Mouse (Mus musculus) embryonic facial prominence, embryonic 12.5 days (tissue): Measurements from ENCODE around the gene Ajm1. TPM values are rescaled to one million over a fixed set of nuclear protein-coding genes. Genes with fewer than 3 reads are reported as not detected.

Source experiments
- ATAC-seq: fragments of 200-750 bp; cut with Nextera tagmentation; 2 replicates; pipeline ENCODE4 v1.8.0; 2017; ENCODE audit not compliant: insufficient number of reproducible peaks, insufficient read depth, low FRiP score, low TSS enrichment
- H3K27ac ChIP-seq: fragments of 300-500 bp; sonication (generic); 2 replicates; pipeline ENCODE4 v1.5.1; 2016; ENCODE audit warnings: mild to moderate bottlenecking
- H3K27me3 ChIP-seq: fragments of 300-500 bp; sonication (generic); 2 replicates; pipeline ENCODE4 v1.6.1; 2016; ENCODE audit warnings: mild to moderate bottlenecking, moderate library complexity
- H3K36me3 ChIP-seq: fragments of 300-500 bp; sonication (generic); 2 replicates; pipeline ENCODE4 v1.6.1; 2016; ENCODE audit warnings: mild to moderate bottlenecking
- H3K4me1 ChIP-seq: fragments of 300-500 bp; sonication (generic); 2 replicates; pipeline ENCODE4 v1.6.1; 2016
- H3K4me2 ChIP-seq: fragments of 300-500 bp; sonication (generic); replicated peaks from 2 replicates; pipeline ENCODE4 v1.6.1; 2016; ENCODE audit warnings: mild to moderate bottlenecking, moderate library complexity
- H3K4me3 ChIP-seq: fragments of 300-500 bp; sonication (generic); 2 replicates; pipeline ENCODE4 v1.5.1; 2016; ENCODE audit warnings: mild to moderate bottlenecking
- H3K9ac ChIP-seq: fragments of 300-500 bp; sonication (generic); 2 replicates; pipeline ENCODE4 v1.6.1; 2016; ENCODE audit warnings: mild to moderate bottlenecking, moderate library complexity
- H3K9me3 ChIP-seq: fragments of 300-500 bp; sonication (generic); 2 replicates; pipeline ENCODE4 v1.6.1; 2016; ENCODE audit warnings: mild to moderate bottlenecking, moderate library complexity
- WGBS: fragments of 180-500 bp; shearing (Covaris S2); methylation state at CpG from one replicate; pipeline ENCODE4 v1.1.7; 2016; 5-methylcytosine and 5-hydroxymethylcytosine counted together
- polyA plus RNA-seq: library from polyadenylated mRNA; unstranded; fragments of >200 nt; fragmentation: Nextera tagmentation; extraction: Ambion mirVana; gene quantifications from 2 replicates; pipeline ENCODE4 v1.2.1, GENCODE M21; 2016

Gene Ajm1
- 0.20 and 0.24 TPM in 2 replicates for polyA plus RNA-seq

GRCm38 (mm10) chr2:25581294-25581864, at the start of gene Ajm1:
Gene Ajm1 (minus strand): TSS chr2:25581757.
- Histone ChIP-seq H3K4me2 (peak within 1 kb of the TSS; percentile 61), H3K27ac (no peak within 1 kb of the TSS), H3K27me3 (peaks cover 51% of the 10 kb centered on the region), H3K36me3 (peaks cover 36% of the 10 kb centered on the region), H3K9me3 (no peaks in the 10 kb centered on the region), H3K4me3 (peak within 1 kb of the TSS; percentile 35), H3K4me1 (peaks cover 41% of the 10 kb centered on the region), H3K9ac (no peak within 1 kb of the TSS)
- ATAC-seq: peak; percentile 70
- 6% methylated on average over 19 of the region's 19 CpGs for WGBS

DNA sequence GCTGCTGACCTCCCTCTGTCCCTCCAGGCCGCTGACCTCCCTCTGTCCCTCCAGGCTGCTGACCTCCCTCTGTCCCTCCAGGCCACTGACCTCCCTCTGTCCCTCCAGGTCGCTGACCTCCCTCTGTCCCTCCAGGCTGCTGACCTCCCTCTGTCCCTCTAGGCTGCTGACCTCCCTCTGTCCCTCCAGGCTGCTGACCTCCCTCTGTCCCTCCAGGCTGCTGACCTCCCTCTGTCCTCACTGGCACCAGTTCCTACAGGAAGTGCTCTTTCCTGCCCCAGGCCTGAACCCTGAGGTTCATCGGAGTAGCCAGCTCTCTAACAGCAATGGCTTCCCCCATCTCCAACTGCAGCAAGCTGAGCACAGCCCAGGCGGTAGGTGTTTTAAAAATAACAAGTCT, 47.2 kb upstream of the Ajm1 start:
- H3K27me3 ChIP-seq: no peaks in the 10 kb centered on the region

DNA sequence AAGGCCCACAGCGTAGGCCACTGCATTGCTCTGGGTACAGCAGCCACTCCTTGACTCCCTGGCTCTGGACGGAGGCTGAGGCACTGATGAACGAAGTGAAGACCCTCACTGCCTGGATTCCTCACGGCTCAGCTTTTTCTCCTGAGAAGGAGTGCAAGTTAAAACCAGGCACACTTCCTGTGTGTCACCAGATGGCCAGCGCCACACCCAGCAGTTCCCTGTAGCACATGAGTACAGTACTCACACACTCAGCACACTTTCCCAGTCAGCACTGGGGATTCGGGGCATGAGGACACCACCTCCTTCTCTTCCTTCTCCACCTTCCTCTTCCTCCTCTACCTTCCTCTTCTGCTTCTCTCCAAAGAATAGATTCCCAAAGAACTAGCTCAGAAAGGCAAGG, 46.3 kb upstream of the Ajm1 start, which contains the start of gene Fcna:
Fcna (minus strand) TSS at position 220 of the 400 bp plus-strand sequence.
- WGBS: 70% methylated on average over 6 of the region's 6 CpGs
- no peaks in the 10 kb centered on the region for H3K36me3 ChIP-seq
- no peak for ATAC-seq
- H3K4me3 ChIP-seq: no peak within 1 kb of the TSS
- H3K27me3 ChIP-seq: no peaks in the 10 kb centered on the region
- no peak within 1 kb of the TSS for H3K27ac ChIP-seq
- no peak within 1 kb of the TSS for H3K9ac ChIP-seq
- H3K4me1 ChIP-seq: no peaks in the 10 kb centered on the region
- H3K4me2 ChIP-seq: no peak within 1 kb of the TSS
- no peaks in the 10 kb centered on the region for H3K9me3 ChIP-seq

More for the DNA sequence above, 47.2 kb upstream of the Ajm1 start:
- H3K4me2 ChIP-seq: no peak overlapping the region
- no peak for ATAC-seq
- H3K9me3 ChIP-seq: no peaks in the 10 kb centered on the region
- H3K36me3 ChIP-seq: no peaks in the 10 kb centered on the region
- no peaks in the 10 kb centered on the region for H3K4me1 ChIP-seq
- 37% methylated on average over 4 of the region's 4 CpGs for WGBS
- H3K27ac ChIP-seq: no peak overlapping the region
- H3K9ac ChIP-seq: no peak overlapping the region
- H3K4me3 ChIP-seq: no peak overlapping the region

DNA sequence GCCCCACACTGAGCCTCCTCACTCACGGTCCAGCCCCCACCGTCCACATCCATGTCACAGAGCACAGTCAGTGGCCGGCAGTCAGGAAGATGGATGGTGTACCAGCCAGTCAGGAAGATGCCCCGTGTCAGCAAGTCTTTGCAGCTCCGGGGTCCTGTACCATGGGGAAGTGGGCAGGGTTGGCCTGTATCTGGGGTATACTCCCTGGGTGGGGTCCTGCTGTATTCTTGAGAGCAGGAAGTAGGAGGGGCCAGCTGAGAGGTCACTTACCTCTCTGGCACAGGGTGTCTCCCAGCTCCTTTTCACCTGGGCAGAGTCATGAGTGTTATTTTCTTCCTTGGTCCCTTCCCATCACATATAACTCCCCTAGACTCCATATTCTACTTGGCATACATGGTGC, 44.4 kb upstream of the Ajm1 start:
- WGBS: 59% methylated on average over 5 of the region's 5 CpGs
- Histone ChIP-seq H3K27ac (no peak overlapping the region), H3K36me3 (no peaks in the 10 kb centered on the region), H3K9ac (no peak overlapping the region), H3K4me2 (no peak overlapping the region), H3K4me1 (peaks cover 7% of the 10 kb centered on the region), H3K27me3 (no peaks in the 10 kb centered on the region), H3K4me3 (no peak overlapping the region), H3K9me3 (no peaks in the 10 kb centered on the region)
- ATAC-seq: no peak

- Histone ChIP-seq H3K4me3 (peak within 1 kb of the TSS; percentile 49), H3K27ac (no peak within 1 kb of the TSS; the same call in 1 of the 2 replicates), H3K9ac (peak within 1 kb of the TSS; percentile 60), H3K27me3 (peaks cover 23% of the 10 kb centered on the region), H3K4me1 (peaks cover 13% of the 10 kb centered on the region), H3K9me3 (no peaks in the 10 kb centered on the region), H3K4me2 (peak within 1 kb of the TSS; percentile 75), H3K36me3 (no peaks in the 10 kb centered on the region)
- 6% methylated on average over 34 of the region's 34 CpGs for WGBS
- peak; percentile 75 for ATAC-seq
Observed at GRCm38 (mm10) chr2:25621229-25622200, 40.0 kb upstream of the Ajm1 start, which contains the start of gene Tmem141. Gene Tmem141 (minus strand): TSS chr2:25622005.

GRCm38 (mm10) chr2:25620852-25621228, 39.3 kb upstream of the Ajm1 start:
- 82% methylated on average over 4 of the region's 4 CpGs for WGBS
- Histone ChIP-seq H3K4me1 (peaks cover 18% of the 10 kb centered on the region), H3K4me3 (no peak overlapping the region), H3K36me3 (no peaks in the 10 kb centered on the region), H3K9ac (no peak overlapping the region), H3K27me3 (peaks cover 30% of the 10 kb centered on the region), H3K4me2 (peak overlapping the region; percentile 75; the same call in 1 of the 2 replicates), H3K9me3 (no peaks in the 10 kb centered on the region), H3K27ac (no peak overlapping the region)
- ATAC-seq: no peak

DNA sequence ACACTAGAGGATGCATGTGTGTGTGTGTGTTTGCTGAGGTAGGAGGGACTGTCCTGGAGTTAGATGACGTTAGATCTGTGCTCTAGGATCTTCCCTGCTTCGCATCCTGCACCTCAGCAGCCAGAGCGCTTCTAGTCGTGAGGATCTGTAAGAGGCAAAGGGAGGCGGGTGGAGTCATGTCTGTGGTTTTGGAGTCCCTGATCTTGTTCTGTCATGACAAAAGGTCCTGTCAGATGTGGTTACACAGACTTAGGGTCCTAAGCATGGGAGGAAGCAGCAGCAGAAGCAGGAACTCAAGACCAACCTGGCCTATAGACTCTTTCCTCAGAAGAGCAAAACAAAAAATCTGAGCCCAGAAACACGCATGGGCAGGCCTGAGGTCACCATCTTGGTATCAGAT, 38.8 kb upstream of the Ajm1 start:
- Histone ChIP-seq H3K4me1 (peaks cover 18% of the 10 kb centered on the region), H3K27ac (no peak overlapping the region), H3K4me3 (no peak overlapping the region), H3K9ac (0 out of 2 replicates have a peak overlapping the region, but pooled peaks have one; percentile 19), H3K36me3 (no peaks in the 10 kb centered on the region), H3K4me2 (no peak overlapping the region), H3K9me3 (no peaks in the 10 kb centered on the region), H3K27me3 (peaks cover 34% of the 10 kb centered on the region)
- no peak for ATAC-seq
- WGBS: 83% methylated on average over 6 of the region's 6 CpGs

DNA sequence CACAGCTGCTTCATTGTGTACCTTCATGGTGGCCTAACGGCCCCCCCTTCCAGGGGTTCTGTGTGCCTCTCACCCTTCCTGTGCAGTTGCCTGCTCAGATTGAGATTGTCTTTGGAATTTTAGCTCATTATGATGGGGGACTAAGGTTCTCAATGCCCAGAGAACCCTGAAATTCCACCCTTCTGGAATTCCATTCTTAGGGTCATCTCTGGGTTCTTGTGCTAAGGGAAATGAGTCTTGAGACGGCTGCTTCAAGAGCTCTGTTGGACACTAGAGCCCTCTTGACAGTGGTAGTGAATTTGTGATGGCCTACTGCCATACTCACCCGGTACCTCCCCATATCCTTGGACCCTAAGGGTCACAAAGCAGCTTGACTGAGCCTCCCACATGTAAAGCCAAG, 36.0 kb upstream of the Ajm1 start, which contains the start of gene Ccdc183:
Ccdc183 (minus strand) TSS at position 101 of the 400 bp plus-strand sequence.
- Histone ChIP-seq H3K27ac (no peak within 1 kb of the TSS), H3K27me3 (peaks cover 58% of the 10 kb centered on the region), H3K36me3 (no peaks in the 10 kb centered on the region), H3K9ac (no peak within 1 kb of the TSS), H3K9me3 (no peaks in the 10 kb centered on the region), H3K4me3 (no peak within 1 kb of the TSS), H3K4me2 (no peak within 1 kb of the TSS), H3K4me1 (peaks cover 18% of the 10 kb centered on the region)
- ATAC-seq: no peak
- WGBS: 79% methylated on average over 3 of the region's 3 CpGs

- Histone ChIP-seq H3K4me3 (no peak overlapping the region), H3K27ac (no peak overlapping the region), H3K9me3 (no peaks in the 10 kb centered on the region), H3K9ac (no peak overlapping the region), H3K4me1 (peaks cover 14% of the 10 kb centered on the region), H3K27me3 (peaks cover 58% of the 10 kb centered on the region), H3K36me3 (no peaks in the 10 kb centered on the region), H3K4me2 (peak overlapping the region; percentile 27; the same call in 1 of the 2 replicates)
- ATAC-seq: no peak
- 25% methylated on average over 22 of the region's 22 CpGs for WGBS
Observed at GRCm38 (mm10) chr2:25616398-25616797, 34.8 kb upstream of the Ajm1 start.

- H3K4me1 ChIP-seq: peaks cover 15% of the 10 kb centered on the region
- no peaks in the 10 kb centered on the region for H3K36me3 ChIP-seq
- H3K4me2 ChIP-seq: peak overlapping the region; percentile 68
- H3K27me3 ChIP-seq: peaks cover 9% of the 10 kb centered on the region; the same call in 1 of the 2 replicates
- H3K9ac ChIP-seq: peak overlapping the region; percentile 89; the same call in 1 of the 2 replicates
- peak overlapping the region; percentile 99 for H3K4me3 ChIP-seq
- H3K9me3 ChIP-seq: no peaks in the 10 kb centered on the region
- H3K27ac ChIP-seq: 0 out of 2 replicates have a peak overlapping the region, but pooled peaks have one; percentile 91
- 66% methylated on average over 10 of the region's 10 CpGs for WGBS
- no peak for ATAC-seq
Observed at GRCm38 (mm10) chr2:25608671-25609070, 27.1 kb upstream of the Ajm1 start.

DNA sequence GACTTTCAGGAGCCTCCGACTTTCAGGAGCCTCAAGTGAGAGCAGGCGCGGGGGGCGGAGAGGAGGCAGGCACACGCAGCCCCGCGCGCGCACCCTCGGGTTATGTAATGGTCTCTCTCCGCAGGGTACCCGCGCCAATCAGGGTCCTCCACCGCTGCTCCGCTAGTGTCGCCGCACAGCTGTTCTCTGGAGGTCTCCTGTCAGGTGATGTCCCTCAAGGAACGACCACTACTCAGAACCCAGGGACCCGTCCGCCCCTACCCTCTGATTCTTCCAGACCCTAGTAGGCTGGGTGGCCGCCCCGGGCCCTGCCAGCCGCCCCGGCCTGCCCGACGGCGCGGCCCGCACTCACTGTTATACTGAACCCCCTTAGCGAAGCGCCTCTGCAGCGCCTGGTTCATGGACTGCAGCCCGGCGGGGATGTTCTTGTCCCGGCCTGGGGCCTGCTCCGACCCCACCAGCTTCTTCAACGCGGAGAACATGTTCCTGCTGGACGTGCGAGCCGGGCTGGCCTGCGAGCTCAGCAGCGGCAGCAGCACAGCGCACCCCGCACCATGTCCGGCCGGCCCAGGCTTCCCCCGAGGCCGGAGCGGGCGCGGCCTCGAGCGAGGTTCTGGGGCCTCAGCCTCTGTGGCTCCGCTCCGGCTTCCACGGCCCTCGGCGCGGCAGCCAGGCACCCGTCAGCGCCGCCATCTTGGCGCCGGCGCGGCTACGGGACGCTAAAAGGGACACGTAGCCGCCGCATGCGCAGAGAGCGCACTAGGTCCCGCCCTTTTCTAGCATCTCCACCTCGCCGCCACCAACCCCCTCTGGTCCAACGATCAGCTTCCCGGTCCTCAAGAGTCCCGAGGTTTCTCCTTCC, 26.4 kb upstream of the Ajm1 start, which contains the start of gene Rabl6:
Rabl6 (minus strand) TSS at position 761 of the 862 bp plus-strand sequence.
- peak within 1 kb of the TSS; percentile 89 for H3K9ac ChIP-seq
- H3K4me1 ChIP-seq: peaks cover 15% of the 10 kb centered on the region
- peak; percentile 89 for ATAC-seq
- H3K27ac ChIP-seq: peak within 1 kb of the TSS; percentile 91
- peaks cover 4% of the 10 kb centered on the region for H3K36me3 ChIP-seq
- H3K4me2 ChIP-seq: peak within 1 kb of the TSS; percentile 68
- no peaks in the 10 kb centered on the region for H3K9me3 ChIP-seq
- under 1% methylated on average over 80 of the region's 80 CpGs for WGBS
- peak within 1 kb of the TSS; percentile 99 for H3K4me3 ChIP-seq
- peaks cover 4% of the 10 kb centered on the region; the same call in 1 of the 2 replicates for H3K27me3 ChIP-seq
